Mouse (Mus musculus) erythroblast, embryonic 14.5 days (primary cell): ENCODE results near the gene Neurl1b. TPM values are rescaled to one million over a fixed set of nuclear protein-coding genes. Genes with fewer than 3 reads are reported as not detected.

Experiments used
- H3K27me3 ChIP-seq: 2 replicates; pipeline ENCODE4 v1.6.1; 2012; ENCODE audit warnings: inconsistent platforms; ENCODE audit not compliant: control insufficient read depth
- H3K36me3 ChIP-seq: 2 replicates; pipeline ENCODE4 v1.6.1; 2012; ENCODE audit warnings: mild to moderate bottlenecking, inconsistent platforms; ENCODE audit not compliant: control insufficient read depth
- H3K4me1 ChIP-seq: 2 replicates; pipeline ENCODE4 v1.6.1; 2012; ENCODE audit warnings: inconsistent platforms; ENCODE audit not compliant: control insufficient read depth
- H3K4me3 ChIP-seq: replicated peaks from 2 replicates; pipeline ENCODE3; 2012; ENCODE audit warnings: moderate library complexity, mild to moderate bottlenecking, inconsistent platforms
- H3K9me3 ChIP-seq: 2 replicates; pipeline ENCODE4 v1.6.1; 2012; ENCODE audit warnings: low read length, inconsistent platforms, mixed read lengths; ENCODE audit not compliant: control insufficient read depth
- GATA1 ChIP-seq: IDR thresholded peaks from 2 replicates; pipeline ENCODE4 v1.6.1; 2012; ENCODE audit warnings: low read length, inconsistent platforms, mixed read lengths
- TAL1 ChIP-seq: IDR thresholded peaks from 3 replicates; pipeline ENCODE4 v1.6.1; 2012; ENCODE audit warnings: low read length, inconsistent platforms, mixed read lengths
- polyA plus RNA-seq: library from polyadenylated mRNA; stranded (reverse); fragments of >175 nt; gene quantifications from 2 replicates; pipeline ENCODE4 v1.2.3, GENCODE M21; 2012

Gene Neurl1b
- polyA plus RNA-seq, 1 experiment = not detected

DNA sequence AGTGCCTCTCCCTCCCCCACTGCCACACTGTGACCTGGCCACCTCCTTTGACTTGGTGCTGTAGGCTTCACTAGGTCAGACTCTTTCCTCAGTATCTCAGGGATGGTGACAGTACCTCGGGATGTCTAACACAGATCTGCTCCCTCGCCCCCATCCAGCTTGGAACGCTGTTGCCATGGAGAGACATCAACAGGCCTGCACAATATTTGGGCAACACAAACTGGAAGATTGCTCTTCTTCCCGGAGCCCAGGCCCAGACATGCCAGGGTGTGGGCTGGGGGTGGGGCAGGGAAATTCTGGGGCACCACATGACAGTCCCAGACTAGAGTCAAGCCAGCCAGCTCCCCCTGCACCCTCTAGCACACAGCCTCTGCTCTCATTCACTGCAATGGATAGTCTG is 64.0 kb downstream of the Neurl1b start:
- Histone ChIP-seq H3K27me3 (no peaks in the 10 kb centered on the region; the same call in 1 of the 2 replicates), H3K9me3 (no peaks in the 10 kb centered on the region), H3K4me1 (no peaks in the 10 kb centered on the region), H3K4me3 (no peak overlapping the region), H3K36me3 (no peaks in the 10 kb centered on the region)
- TF ChIP-seq GATA1 (no peak), TAL1 (no peak)

DNA sequence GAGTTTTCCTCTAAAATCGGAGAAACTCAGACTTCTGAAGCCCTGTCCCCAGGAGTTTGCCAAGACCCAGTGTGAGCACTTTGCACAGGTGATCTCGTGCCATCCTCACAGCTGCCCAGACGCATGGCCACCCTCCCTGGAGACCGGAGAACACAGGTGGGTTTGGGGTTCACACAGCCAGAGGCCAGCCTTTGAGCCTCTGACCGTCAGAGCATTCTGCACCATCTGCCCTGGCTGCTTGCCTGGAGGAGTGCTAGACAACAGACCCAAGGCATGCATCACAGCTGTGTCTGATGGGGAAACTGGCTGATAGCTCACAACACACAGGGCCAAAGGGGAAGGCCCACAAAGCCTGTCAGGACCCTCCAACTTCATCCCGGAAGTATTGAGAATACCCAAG is 65.0 kb downstream of the Neurl1b start:
- H3K9me3 ChIP-seq = no peaks in the 10 kb centered on the region
- no peak for TF ChIP-seq GATA1
- TF ChIP-seq TAL1 = no peak
- H3K27me3 ChIP-seq = no peaks in the 10 kb centered on the region; the same call in 1 of the 2 replicates
- H3K36me3 ChIP-seq = no peaks in the 10 kb centered on the region
- H3K4me3 ChIP-seq = no peak overlapping the region
- H3K4me1 ChIP-seq = no peaks in the 10 kb centered on the region

DNA sequence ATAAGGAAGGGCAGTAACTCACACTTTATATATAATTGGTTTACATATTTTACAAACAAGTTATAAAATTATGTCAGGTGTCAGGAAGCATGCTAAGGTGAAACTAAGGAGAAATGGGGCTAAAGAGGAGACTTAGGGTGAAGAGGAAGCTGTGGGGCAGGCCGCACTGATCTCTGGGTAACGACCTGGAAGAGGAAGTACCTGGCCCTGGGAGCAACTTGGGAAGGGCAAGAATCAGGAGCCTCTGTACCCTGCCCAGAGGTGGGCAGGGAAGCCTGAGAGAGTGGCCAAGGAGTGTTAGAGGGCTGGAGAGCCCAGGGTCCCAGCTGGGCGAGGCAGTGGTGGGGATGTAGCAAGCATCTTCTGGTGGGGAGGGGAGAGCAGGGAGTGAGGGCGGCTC is 66.3 kb downstream of the Neurl1b start:
- Histone ChIP-seq H3K36me3 (no peaks in the 10 kb centered on the region), H3K4me3 (no peak overlapping the region), H3K9me3 (no peaks in the 10 kb centered on the region), H3K4me1 (no peaks in the 10 kb centered on the region), H3K27me3 (no peaks in the 10 kb centered on the region; the same call in 1 of the 2 replicates)
- no peak for TF ChIP-seq TAL1
- no peak for TF ChIP-seq GATA1

DNA sequence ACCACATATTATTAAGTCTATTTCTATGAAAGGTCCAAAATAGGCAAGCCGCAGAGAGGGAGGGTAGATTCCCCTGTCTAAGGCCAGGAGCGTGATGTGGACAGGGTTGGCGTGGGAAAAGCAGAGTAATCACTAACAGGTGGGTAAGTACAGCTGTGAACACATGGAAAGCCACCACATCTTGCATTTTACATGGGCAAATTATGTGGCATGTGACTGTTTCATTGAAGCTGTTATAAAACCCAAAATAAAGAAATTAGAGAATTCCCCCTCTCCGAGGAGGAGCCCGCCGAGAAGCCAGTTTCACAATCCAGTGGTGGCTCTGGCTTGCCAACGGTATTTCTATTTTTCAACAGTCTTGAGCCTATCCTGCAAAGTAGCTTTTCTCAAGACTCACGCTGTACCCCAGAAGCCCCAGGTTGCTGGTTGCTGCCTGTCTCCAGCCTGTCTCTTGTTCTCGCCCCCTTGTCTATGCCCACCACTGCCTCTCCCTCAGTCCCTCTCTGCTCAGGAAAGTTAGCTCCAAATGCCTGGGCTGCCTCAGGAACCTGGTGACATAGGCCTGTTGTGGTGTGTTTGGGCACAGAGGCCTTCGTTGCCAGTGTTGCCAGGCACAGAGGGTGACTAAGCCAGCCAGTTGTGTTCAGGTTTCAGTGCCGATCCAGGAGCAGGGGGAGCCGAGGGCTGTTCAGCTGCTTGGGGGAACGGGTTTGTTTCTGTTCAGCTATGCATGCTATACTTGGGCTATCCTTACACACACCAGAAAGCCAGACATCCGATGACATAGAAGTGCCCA is 70.2 kb downstream of the Neurl1b start:
- no peaks in the 10 kb centered on the region for H3K4me1 ChIP-seq
- no peaks in the 10 kb centered on the region for H3K36me3 ChIP-seq
- TF ChIP-seq TAL1 (no peak), GATA1 (no peak)
- no peaks in the 10 kb centered on the region; the same call in 1 of the 2 replicates for H3K27me3 ChIP-seq
- H3K9me3 ChIP-seq = no peaks in the 10 kb centered on the region
- no peak overlapping the region for H3K4me3 ChIP-seq

DNA sequence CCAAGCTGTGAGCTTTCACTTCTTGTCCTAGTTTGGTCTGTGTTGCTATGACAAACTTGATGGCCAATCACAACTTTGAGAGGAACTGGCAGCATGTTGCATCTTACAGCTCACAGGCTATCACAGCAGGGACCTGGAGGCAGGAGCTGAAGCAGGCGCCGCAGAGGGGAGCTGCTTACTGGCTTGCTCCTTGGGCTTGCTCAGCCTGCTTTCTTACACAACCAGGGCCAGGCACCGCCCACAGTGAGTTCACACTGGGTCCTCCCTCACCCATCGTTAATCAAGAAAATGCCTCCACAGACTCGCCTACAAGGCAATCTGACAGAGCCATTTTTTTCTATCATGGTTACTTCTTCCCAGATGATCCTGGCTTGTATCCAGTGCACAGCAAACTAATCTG is 72.6 kb downstream of the Neurl1b start:
- peaks cover 3% of the 10 kb centered on the region for H3K9me3 ChIP-seq
- no peaks in the 10 kb centered on the region; the same call in none of the 2 replicates for H3K27me3 ChIP-seq
- no peaks in the 10 kb centered on the region for H3K36me3 ChIP-seq
- H3K4me3 ChIP-seq = no peak overlapping the region
- TF ChIP-seq TAL1 (no peak), GATA1 (no peak)
- no peaks in the 10 kb centered on the region for H3K4me1 ChIP-seq

DNA sequence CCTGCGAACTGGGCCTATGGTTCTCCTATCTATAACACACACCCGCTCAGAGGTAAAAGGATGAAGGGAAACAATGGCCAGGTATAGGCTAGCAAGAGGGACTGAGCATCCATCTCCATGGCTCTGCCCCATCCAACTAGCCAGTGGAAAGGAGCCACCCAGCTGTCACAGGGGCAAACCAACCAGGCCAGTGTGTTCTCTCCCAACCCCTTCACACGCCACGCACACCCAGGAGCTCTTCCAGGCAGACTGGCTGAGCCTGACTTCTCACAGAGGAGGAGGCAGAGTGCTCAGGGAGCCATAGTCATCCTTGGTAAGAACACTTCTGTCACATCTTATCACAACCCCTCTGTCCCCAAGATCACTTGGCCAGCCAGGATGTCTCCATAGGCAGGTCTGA is 73.3 kb downstream of the Neurl1b start:
- no peaks in the 10 kb centered on the region; the same call in none of the 2 replicates for H3K27me3 ChIP-seq
- H3K4me3 ChIP-seq = no peak overlapping the region
- peaks cover 9% of the 10 kb centered on the region for H3K9me3 ChIP-seq
- H3K36me3 ChIP-seq = no peaks in the 10 kb centered on the region
- TF ChIP-seq TAL1 (no peak), GATA1 (no peak)
- no peaks in the 10 kb centered on the region for H3K4me1 ChIP-seq

DNA sequence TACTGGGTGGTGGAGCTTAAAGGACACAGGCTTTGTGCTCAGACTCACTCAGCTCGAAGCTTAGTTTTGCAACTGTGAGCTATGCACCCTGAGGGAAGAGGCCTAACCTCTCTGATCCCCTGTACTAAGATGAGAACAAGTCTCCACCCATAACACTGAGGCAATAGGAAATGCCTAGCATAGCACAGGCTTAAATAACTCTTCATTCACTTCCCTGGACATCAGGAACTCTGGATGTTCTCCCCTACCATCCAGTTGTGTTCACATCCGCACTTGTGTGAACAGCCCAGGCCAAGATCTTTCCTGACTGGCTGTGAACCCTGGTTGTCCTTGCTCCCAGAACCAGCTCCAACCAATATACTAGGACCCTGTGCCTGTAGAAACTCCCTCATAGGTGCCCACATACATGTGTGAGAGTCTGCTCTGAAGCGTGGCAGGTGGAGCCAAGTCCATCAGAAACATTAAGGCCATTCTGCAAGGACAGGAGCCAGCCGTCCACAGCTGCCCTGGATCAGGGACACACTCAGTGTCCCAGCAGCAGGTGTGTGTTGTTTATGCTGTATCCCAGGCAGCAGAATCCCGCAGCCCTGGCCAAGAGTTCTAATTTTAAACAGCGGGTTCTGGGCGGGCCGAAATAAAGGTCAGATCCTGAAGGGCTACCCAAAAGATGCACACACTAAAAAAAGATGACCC is 74.2 kb downstream of the Neurl1b start:
- no peaks in the 10 kb centered on the region; the same call in none of the 2 replicates for H3K27me3 ChIP-seq
- H3K4me3 ChIP-seq = no peak overlapping the region
- TF ChIP-seq GATA1 (no peak), TAL1 (no peak)
- peaks cover 16% of the 10 kb centered on the region for H3K9me3 ChIP-seq
- H3K4me1 ChIP-seq = no peaks in the 10 kb centered on the region
- H3K36me3 ChIP-seq = no peaks in the 10 kb centered on the region

DNA sequence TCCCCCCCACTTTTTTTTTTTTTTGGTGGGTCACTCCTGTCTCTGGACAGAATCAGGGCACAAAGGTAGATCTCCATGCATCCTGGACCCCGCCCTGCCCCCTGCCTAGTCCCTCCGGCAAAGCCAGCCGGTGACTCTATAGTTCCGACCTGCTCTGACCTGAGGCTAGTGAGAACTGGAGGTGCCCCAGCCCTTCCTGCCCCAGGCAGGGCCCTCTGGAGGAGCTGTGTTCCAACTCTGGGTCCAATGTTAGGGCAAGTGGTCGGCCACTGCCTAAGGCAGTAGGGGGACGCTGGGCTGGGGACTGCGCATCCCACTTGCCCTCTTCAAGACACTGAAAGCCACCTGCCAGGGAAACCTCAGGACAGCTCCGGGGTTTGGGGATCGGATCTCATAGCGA is 75.4 kb downstream of the Neurl1b start:
- Histone ChIP-seq H3K9me3 (peaks cover 22% of the 10 kb centered on the region), H3K27me3 (no peaks in the 10 kb centered on the region; the same call in none of the 2 replicates), H3K36me3 (no peaks in the 10 kb centered on the region), H3K4me1 (no peaks in the 10 kb centered on the region), H3K4me3 (no peak overlapping the region)
- TF ChIP-seq TAL1 (no peak), GATA1 (no peak)

DNA sequence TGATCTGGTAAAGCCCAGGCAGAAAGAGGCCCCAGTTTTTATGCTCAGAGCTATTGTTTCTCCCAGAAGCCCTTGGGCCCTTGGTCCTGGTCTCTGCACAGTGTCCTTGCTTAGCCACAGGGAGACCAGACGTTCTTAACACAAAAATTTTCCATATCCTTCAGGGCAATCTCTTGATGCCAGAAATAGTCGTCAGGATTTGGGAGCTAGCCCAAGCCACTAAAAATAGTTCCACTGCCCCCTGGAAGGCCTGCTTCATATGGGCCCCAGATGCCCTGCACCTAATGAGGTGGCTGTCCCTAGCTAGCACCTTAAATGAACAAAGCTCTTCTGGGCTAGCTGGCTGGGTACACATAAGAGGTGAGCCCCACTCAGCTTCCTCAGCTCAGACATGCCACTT is 76.3 kb downstream of the Neurl1b start:
- Histone ChIP-seq H3K27me3 (no peaks in the 10 kb centered on the region; the same call in 1 of the 2 replicates), H3K4me3 (no peak overlapping the region), H3K9me3 (peaks cover 22% of the 10 kb centered on the region), H3K36me3 (no peaks in the 10 kb centered on the region), H3K4me1 (no peaks in the 10 kb centered on the region)
- no peak for TF ChIP-seq GATA1
